Mouse (Mus musculus) brown adipose tissue, adult 24 weeks (tissue): ENCODE results near the gene Sltm. TPM values are rescaled to one million over a fixed set of nuclear protein-coding genes. Genes with fewer than 3 reads are reported as not detected.

Experiments used
- H3K27ac ChIP-seq: fragments of 200-500 bp; replicated peaks from 2 replicates; pipeline ENCODE4 v1.5.1; 2012; ENCODE audit warnings: low read depth, mild to moderate bottlenecking, low read length
- H3K4me1 ChIP-seq: fragments of 200-500 bp; 2 replicates; pipeline ENCODE4 v1.6.1; 2012; ENCODE audit warnings: low read length, mixed read lengths; ENCODE audit not compliant: control insufficient read depth, insufficient read depth, insufficient read length
- H3K4me3 ChIP-seq: fragments of 200-500 bp; 2 replicates; pipeline ENCODE4 v1.5.1; 2012; ENCODE audit warnings: low read depth, mild to moderate bottlenecking, low read length, moderate library complexity; ENCODE audit not compliant: insufficient read depth
- polyA plus RNA-seq: library from polyadenylated mRNA; stranded (reverse); fragments of >200 nt; gene quantifications from 2 replicates; pipeline ENCODE4 v1.2.4, GENCODE M21; 2012; ENCODE audit not compliant: missing spikeins, insufficient read depth, insufficient read length

Gene Sltm
- 16.5 and 19.0 TPM in 2 replicates for polyA plus RNA-seq

- Histone ChIP-seq H3K4me3 (peak within 1 kb of the TSS; percentile 90), H3K27ac (peak within 1 kb of the TSS; percentile 75), H3K4me1 (no peaks in the 10 kb centered on the region)
Measured at GRCm38 (mm10) chr9:70542305-70543041, at the start of gene Sltm. TSS of gene Sltm (plus strand) at chr9:70542754.

- H3K27ac ChIP-seq: no peak overlapping the region
- peaks cover 6% of the 10 kb centered on the region; the same call in 1 of the 2 replicates for H3K4me1 ChIP-seq
- no peak overlapping the region for H3K4me3 ChIP-seq
Measured at GRCm38 (mm10) chr9:70493038-70493437, 49.5 kb upstream of the Sltm start.

GRCm38 (mm10) chr9:70496990-70497389 lies 45.6 kb upstream of the Sltm start:
- H3K4me3 ChIP-seq: no peak overlapping the region
- H3K27ac ChIP-seq: no peak overlapping the region

GRCm38 (mm10) chr9:70502284-70503014 lies 40.1 kb upstream of the Sltm start:
- H3K27ac ChIP-seq: peak overlapping the region; percentile 63
- H3K4me3 ChIP-seq: peak overlapping the region; percentile 98
- H3K4me1 ChIP-seq: peaks cover 3% of the 10 kb centered on the region

More at GRCm38 (mm10) chr9:70496990-70497389, 45.6 kb upstream of the Sltm start:
- peaks cover 2% of the 10 kb centered on the region; the same call in 1 of the 2 replicates for H3K4me1 ChIP-seq

- Histone ChIP-seq H3K27ac (peak overlapping the region; percentile 98), H3K4me1 (peaks cover 3% of the 10 kb centered on the region), H3K4me3 (peak overlapping the region; percentile 98)
Measured at GRCm38 (mm10) chr9:70503015-70503603, 39.4 kb upstream of the Sltm start.

- H3K4me1 ChIP-seq: peaks cover 3% of the 10 kb centered on the region
- H3K27ac ChIP-seq: peak within 1 kb of the TSS; percentile 98
- H3K4me3 ChIP-seq: peak within 1 kb of the TSS; percentile 98
Measured at GRCm38 (mm10) chr9:70503626-70504041, 38.9 kb upstream of the Sltm start, which contains the start of gene Rnf111. TSS of gene Rnf111 (minus strand) at chr9:70503725.

- H3K4me3 ChIP-seq: no peak overlapping the region
- H3K4me1 ChIP-seq: peaks cover 3% of the 10 kb centered on the region
- no peak overlapping the region for H3K27ac ChIP-seq
Measured at GRCm38 (mm10) chr9:70506186-70506585, 36.4 kb upstream of the Sltm start.

GRCm38 (mm10) chr9:70506787-70507186 lies 35.8 kb upstream of the Sltm start:
- Histone ChIP-seq H3K4me1 (peaks cover 3% of the 10 kb centered on the region), H3K4me3 (no peak overlapping the region), H3K27ac (no peak overlapping the region)

- Histone ChIP-seq H3K4me1 (no peaks in the 10 kb centered on the region; the same call in 1 of the 2 replicates), H3K4me3 (no peak overlapping the region), H3K27ac (peak overlapping the region; percentile 85)
Measured at GRCm38 (mm10) chr9:70509906-70510525, 32.5 kb upstream of the Sltm start.

- H3K27ac ChIP-seq: no peak overlapping the region
- H3K4me1 ChIP-seq: no peaks in the 10 kb centered on the region; the same call in 1 of the 2 replicates
- no peak overlapping the region for H3K4me3 ChIP-seq
Measured at GRCm38 (mm10) chr9:70510998-70511583, 31.5 kb upstream of the Sltm start.

- H3K4me1 ChIP-seq: no peaks in the 10 kb centered on the region; the same call in 1 of the 2 replicates
- H3K27ac ChIP-seq: no peak overlapping the region
- H3K4me3 ChIP-seq: no peak overlapping the region
Measured at GRCm38 (mm10) chr9:70511681-70512080, 30.9 kb upstream of the Sltm start.

- Histone ChIP-seq H3K4me1 (no peaks in the 10 kb centered on the region), H3K27ac (no peak overlapping the region), H3K4me3 (no peak overlapping the region)
Measured at GRCm38 (mm10) chr9:70520651-70521050, 21.9 kb upstream of the Sltm start.

- Histone ChIP-seq H3K27ac (no peak overlapping the region), H3K4me3 (no peak overlapping the region), H3K4me1 (no peaks in the 10 kb centered on the region)
Measured at GRCm38 (mm10) chr9:70523813-70524212, 18.7 kb upstream of the Sltm start.

GRCm38 (mm10) chr9:70524366-70524765 lies 18.2 kb upstream of the Sltm start:
- Histone ChIP-seq H3K27ac (no peak overlapping the region), H3K4me3 (no peak overlapping the region), H3K4me1 (no peaks in the 10 kb centered on the region)
